Comparison of ENCODE assay signal across 8 mouse cellular contexts in genomic region chr10:111165219-111165981, GRCm38 (mm10). TPM values are rescaled to one million over a fixed set of nuclear protein-coding genes. Genes with fewer than 3 reads are reported as not detected.
DNase-seq lines count a peak whose midpoint lies in the region; ATAC-seq and TF ChIP-seq lines count a peak whose summit lies in the region.

No protein-coding gene starts in this region.

- H3K27me3 ChIP-seq in G1E (ENCODE audit: insufficient read depth, low read length): no peaks in the 10 kb centered on the region
- no peaks in the 10 kb centered on the region for H3K27me3 ChIP-seq in forebrain, embryonic 13.5 days

- H3K36me3 ChIP-seq in G1E (replicated peaks): peaks cover under 1% of the 10 kb centered on the region
- no peaks in the 10 kb centered on the region for H3K36me3 ChIP-seq in forebrain, embryonic 13.5 days (ENCODE audit: poor library complexity, severe bottlenecking)

- H3K4me2 ChIP-seq in forebrain, embryonic 13.5 days: peak overlapping the region; percentile 72

- H3K27ac ChIP-seq in forebrain, embryonic 13.5 days: peak overlapping the region; percentile 91

- peak overlapping the region; percentile 94 for H3K4me3 ChIP-seq in G1E (ENCODE audit: low read depth, low read length)
- H3K4me3 ChIP-seq in forebrain, embryonic 13.5 days: peak overlapping the region; percentile 93

- peak; percentile 19 for DNase-seq in G1E (ENCODE audit: low spot score)
- peak; percentile 48 for DNase-seq in c-Kit-negative CD71-positive TER-119-positive erythroid progenitor cells, embryonic 14.5 days (ENCODE audit: low read depth, low spot score)
- peak; percentile 51 to 53 for DNase-seq in left cerebral cortex, postnatal 25 days (ENCODE audit: low spot score in 2 of 2)
- peak; percentile 56 for DNase-seq in right cerebral cortex, postnatal 4 days
- peak; percentile 45 for DNase-seq in yolk sac, embryonic 10.5 days (ENCODE audit: low spot score)

- no peaks in the 10 kb centered on the region for H3K9me3 ChIP-seq in G1E (replicated peaks)
- H3K9me3 ChIP-seq in forebrain, embryonic 13.5 days (replicated peaks): no peaks in the 10 kb centered on the region

- under 1% methylated on average over 38 of the region's 52 CpGs for WGBS in forebrain, embryonic 13.5 days

- peaks cover 58% of the 10 kb centered on the region for H3K4me1 ChIP-seq in G1E (ENCODE audit: insufficient read depth, low read depth, low read length)
- peaks cover 16% of the 10 kb centered on the region for H3K4me1 ChIP-seq in forebrain, embryonic 13.5 days

- intact Hi-C loops in left cerebral cortex, postnatal 25 days (cut with DNase I): loop anchor here (10.0 kb wide), 1 partner anchor 309 kb away; the partner anchor contains the start of gene Nap1l1

- no peak for TF ChIP-seq CTCF in G1E (IDR thresholded peaks at IDR 0.05; ENCODE audit: low read depth, low read length)

- ATAC-seq in G1E (ENCODE audit: extremely low read depth, insufficient number of reproducible peaks, low FRiP score, poor library complexity, severe bottlenecking): no peak
- peak; percentile 26 for ATAC-seq in forebrain, embryonic 13.5 days
- peak; percentile 71 for ATAC-seq in hematopoietic stem cell, adult 5-6 weeks (replicated peaks in 1 of 2; ENCODE audit: insufficient read depth in 1 of 2, low FRiP score in 2 of 2, low TSS enrichment in 1 of 2, low read depth in 1 of 2, poor library complexity in 2 of 2, severe bottlenecking in 2 of 2)
- ATAC-seq in megakaryocyte progenitor cell, adult 5-6 weeks (replicated peaks; ENCODE audit: poor library complexity): peak; percentile 49

- peak overlapping the region; percentile 95 for H3K9ac ChIP-seq in forebrain, embryonic 13.5 days

RNA-seq across cellular contexts. Expression of gene Osbpl8, which starts 0.8 kb away (rescaled TPM):
- total RNA-seq in G1E (2014; fragmentation: Nextera tagmentation) (69.9 and 70.9 TPM in 2 replicates), G1E (2017) (449 and 517 TPM in 2 replicates)
- 7.2 and 8.4 TPM in 2 replicates for polyA plus RNA-seq in G1E (2012)
- 17.0 and 17.3 TPM in 2 replicates for polyA plus RNA-seq in forebrain, embryonic 13.5 days (2015; fragmentation: Nextera tagmentation; extraction: Ambion mirVana)
- total RNA-seq in hematopoietic stem cell, adult 5-6 weeks (2017): 162 and 180 TPM in 2 replicates
- 10 to 100 TPM; 90.9 to 98.6 TPM for total RNA-seq in left cerebral cortex, postnatal 25 days (2021)
- total RNA-seq in megakaryocyte progenitor cell, adult 5-6 weeks (2015): 73.2 and 80.2 TPM in 2 replicates
- total RNA-seq in megakaryocyte progenitor cell, adult 5-6 weeks (2017): 90.9 and 125 TPM in 2 replicates
